Mouse (Mus musculus) splenic B cell, adult 2 months (primary cell): ENCODE data around the gene Bmp10.

ENCODE experiments used
- DNase-seq: peaks from one replicate; pipeline ENCODE4 v3.0.0-alpha.2; 2011; ENCODE audit warnings: low read depth, low spot score
- H3K27me3 ChIP-seq: 2 replicates; pipeline ENCODE4 v1.6.1; 2012; ENCODE audit warnings: mild to moderate bottlenecking, low read length, moderate library complexity, mixed read lengths; ENCODE audit not compliant: control insufficient read depth, poor library complexity, insufficient read depth, severe bottlenecking
- H3K36me3 ChIP-seq: 2 replicates; pipeline ENCODE4 v1.6.1; 2012; ENCODE audit warnings: mild to moderate bottlenecking, low read length, moderate library complexity, mixed read lengths; ENCODE audit not compliant: control insufficient read depth, poor library complexity, insufficient read depth, severe bottlenecking

The Bmp10 gene

GRCm38 (mm10) chr6:87428487-87429044 lies at the start of gene Bmp10:
Gene Bmp10 (plus strand): TSS chr6:87428994.
- DNase-seq, result no peak
- no peaks in the 10 kb centered on the region for H3K36me3 ChIP-seq
- H3K27me3 ChIP-seq, result no peaks in the 10 kb centered on the region

- Histone ChIP-seq H3K36me3 (no peaks in the 10 kb centered on the region), H3K27me3 (no peaks in the 10 kb centered on the region)
- DNase-seq, result peak; percentile 24
These were observed 44.7 kb upstream of the Bmp10 start for GRCm38 (mm10) chr6:87383926-87384691.

- H3K27me3 ChIP-seq, result no peaks in the 10 kb centered on the region
- no peaks in the 10 kb centered on the region for H3K36me3 ChIP-seq
- DNase-seq, result no peak
These were observed 44.0 kb upstream of the Bmp10 start for GRCm38 (mm10) chr6:87384761-87385160.

GRCm38 (mm10) chr6:87386203-87386602 lies 42.6 kb upstream of the Bmp10 start:
- H3K36me3 ChIP-seq, result no peaks in the 10 kb centered on the region
- peak; percentile 70 for DNase-seq

GRCm38 (mm10) chr6:87386681-87387080 lies 42.1 kb upstream of the Bmp10 start:
- H3K36me3 ChIP-seq, result no peaks in the 10 kb centered on the region
- DNase-seq, result no peak
- H3K27me3 ChIP-seq, result no peaks in the 10 kb centered on the region

More at GRCm38 (mm10) chr6:87386203-87386602, 42.6 kb upstream of the Bmp10 start:
- H3K27me3 ChIP-seq, result no peaks in the 10 kb centered on the region

GRCm38 (mm10) chr6:87388877-87389276 lies 39.9 kb upstream of the Bmp10 start, which contains the start of gene Gkn3:
Gene Gkn3 (minus strand): TSS chr6:87388935.
- Histone ChIP-seq H3K36me3 (no peaks in the 10 kb centered on the region), H3K27me3 (no peaks in the 10 kb centered on the region)
- DNase-seq, result no peak

- H3K27me3 ChIP-seq, result no peaks in the 10 kb centered on the region
- H3K36me3 ChIP-seq, result no peaks in the 10 kb centered on the region
- no peak for DNase-seq
These were observed 39.3 kb upstream of the Bmp10 start for GRCm38 (mm10) chr6:87389455-87389989.

- no peaks in the 10 kb centered on the region for H3K36me3 ChIP-seq
- no peaks in the 10 kb centered on the region for H3K27me3 ChIP-seq
- DNase-seq, result peak; percentile 16
These were observed 35.2 kb upstream of the Bmp10 start for GRCm38 (mm10) chr6:87393466-87394205.

- DNase-seq, result no peak
- no peaks in the 10 kb centered on the region for H3K36me3 ChIP-seq
- H3K27me3 ChIP-seq, result no peaks in the 10 kb centered on the region
These were observed 34.0 kb upstream of the Bmp10 start for GRCm38 (mm10) chr6:87394783-87395182.

GRCm38 (mm10) chr6:87399137-87399536 lies 29.7 kb upstream of the Bmp10 start:
- DNase-seq, result peak; percentile 88
- Histone ChIP-seq H3K27me3 (no peaks in the 10 kb centered on the region), H3K36me3 (no peaks in the 10 kb centered on the region)

GRCm38 (mm10) chr6:87399886-87400566 lies 28.8 kb upstream of the Bmp10 start:
- peak; percentile 53 for DNase-seq
- no peaks in the 10 kb centered on the region for H3K36me3 ChIP-seq
- H3K27me3 ChIP-seq, result no peaks in the 10 kb centered on the region

- no peaks in the 10 kb centered on the region for H3K27me3 ChIP-seq
- no peaks in the 10 kb centered on the region for H3K36me3 ChIP-seq
- no peak for DNase-seq
These were observed 27.3 kb upstream of the Bmp10 start for GRCm38 (mm10) chr6:87401456-87401855.

GRCm38 (mm10) chr6:87412011-87412410 lies 16.8 kb upstream of the Bmp10 start:
- H3K27me3 ChIP-seq, result no peaks in the 10 kb centered on the region
- no peaks in the 10 kb centered on the region for H3K36me3 ChIP-seq
- DNase-seq, result no peak

- no peak for DNase-seq
- no peaks in the 10 kb centered on the region for H3K27me3 ChIP-seq
- no peaks in the 10 kb centered on the region for H3K36me3 ChIP-seq
These were observed 6.5 kb upstream of the Bmp10 start for GRCm38 (mm10) chr6:87422304-87422703.
